Mouse (Mus musculus) kidney, embryonic 14.5 days (tissue): Measurements from ENCODE around the gene Ablim1. TPM values are rescaled to one million over a fixed set of nuclear protein-coding genes. Genes with fewer than 3 reads are reported as not detected.

Experiments
- ATAC-seq: fragments of 200-750 bp; cut with Nextera tagmentation; 2 replicates; pipeline ENCODE4 v1.8.0; 2017; ENCODE audit warnings: moderate number of reproducible peaks, mild to moderate bottlenecking, moderate TSS enrichment, moderate library complexity; ENCODE audit not compliant: low FRiP score, low TSS enrichment
- H3K27ac ChIP-seq: fragments of 300-500 bp; sonication (generic); 2 replicates; pipeline ENCODE4 v1.5.1; 2014; ENCODE audit warnings: low read depth, mild to moderate bottlenecking, low read length, moderate library complexity, mixed read lengths
- H3K27me3 ChIP-seq: fragments of 300-500 bp; sonication (generic); 2 replicates; pipeline ENCODE4 v1.6.1; 2014; ENCODE audit warnings: mild to moderate bottlenecking, low read length; ENCODE audit not compliant: control insufficient read depth, insufficient read depth
- H3K36me3 ChIP-seq: fragments of 300-500 bp; sonication (generic); 2 replicates; pipeline ENCODE4 v1.6.1; 2014; ENCODE audit warnings: low read length, mixed read lengths; ENCODE audit not compliant: control insufficient read depth, insufficient read depth
- H3K4me1 ChIP-seq: fragments of 300-500 bp; sonication (generic); 2 replicates; pipeline ENCODE4 v1.6.1; 2014; ENCODE audit warnings: low read length, mixed read lengths; ENCODE audit not compliant: control insufficient read depth, insufficient read depth
- H3K4me2 ChIP-seq: fragments of 300-500 bp; sonication (generic); replicated peaks from 2 replicates; pipeline ENCODE4 v1.6.1; 2014; ENCODE audit warnings: low read depth, mild to moderate bottlenecking, low read length
- H3K4me3 ChIP-seq: fragments of 300-500 bp; sonication (generic); 2 replicates; pipeline ENCODE4 v1.5.1; 2014; ENCODE audit warnings: mild to moderate bottlenecking, low read length
- H3K9ac ChIP-seq: fragments of 300-500 bp; sonication (generic); 2 replicates; pipeline ENCODE4 v1.6.1; 2014; ENCODE audit warnings: low read depth, mild to moderate bottlenecking, low read length, moderate library complexity
- H3K9me3 ChIP-seq: fragments of 300-500 bp; sonication (generic); 2 replicates; pipeline ENCODE4 v1.6.1; 2016; ENCODE audit warnings: low read length; ENCODE audit not compliant: control insufficient read depth
- WGBS: fragments of 180-500 bp; shearing (Covaris S2); extraction: QIAGEN DNeasy Blood & Tissue Kit; methylation state at CpG from one replicate; pipeline ENCODE4 v1.1.7; 2014; 5-methylcytosine and 5-hydroxymethylcytosine counted together
- polyA plus RNA-seq: library from polyadenylated mRNA; unstranded; fragments of >200 nt; fragmentation: Nextera tagmentation; extraction: Ambion mirVana; gene quantifications from 2 replicates; pipeline ENCODE4 v1.2.1, GENCODE M21; 2014

Gene Ablim1
- polyA plus RNA-seq, 1 experiment from 2014 or later: 36.0 TPM

GRCm38 (mm10) chr19:57092958-57093697, 221.6 kb downstream of the Ablim1 start:
- H3K27ac ChIP-seq: no peak overlapping the region
- H3K4me1 ChIP-seq: no peaks in the 10 kb centered on the region; the same call in 1 of the 2 replicates
- 89% methylated on average over 5 of the region's 5 CpGs for WGBS
- no peaks in the 10 kb centered on the region for H3K9me3 ChIP-seq
- no peak for ATAC-seq
- H3K4me2 ChIP-seq: no peak overlapping the region
- H3K36me3 ChIP-seq: no peaks in the 10 kb centered on the region
- no peak overlapping the region for H3K4me3 ChIP-seq
- no peak overlapping the region for H3K9ac ChIP-seq
- H3K27me3 ChIP-seq: no peaks in the 10 kb centered on the region

GRCm38 (mm10) chr19:57091278-57091677, 223.4 kb downstream of the Ablim1 start:
- Histone ChIP-seq H3K27ac (no peak overlapping the region), H3K4me1 (no peaks in the 10 kb centered on the region), H3K9ac (no peak overlapping the region), H3K9me3 (no peaks in the 10 kb centered on the region), H3K4me3 (no peak overlapping the region), H3K36me3 (no peaks in the 10 kb centered on the region), H3K4me2 (no peak overlapping the region), H3K27me3 (no peaks in the 10 kb centered on the region)
- ATAC-seq: no peak
- 84% methylated on average over 7 of the region's 7 CpGs for WGBS

GRCm38 (mm10) chr19:57088804-57089369, 225.8 kb downstream of the Ablim1 start:
- no peak for ATAC-seq
- 57% methylated on average over 2 of the region's 2 CpGs for WGBS
- Histone ChIP-seq H3K27me3 (no peaks in the 10 kb centered on the region), H3K9ac (no peak overlapping the region), H3K36me3 (no peaks in the 10 kb centered on the region), H3K9me3 (no peaks in the 10 kb centered on the region), H3K4me1 (no peaks in the 10 kb centered on the region), H3K4me3 (no peak overlapping the region), H3K4me2 (no peak overlapping the region), H3K27ac (no peak overlapping the region)

- no peak overlapping the region for H3K9ac ChIP-seq
- no peaks in the 10 kb centered on the region for H3K36me3 ChIP-seq
- no peak for ATAC-seq
- H3K4me2 ChIP-seq: no peak overlapping the region
- WGBS: 89% methylated on average over 5 of the region's 5 CpGs
- H3K4me1 ChIP-seq: peaks cover 4% of the 10 kb centered on the region; the same call in 1 of the 2 replicates
- no peak overlapping the region for H3K4me3 ChIP-seq
- H3K9me3 ChIP-seq: no peaks in the 10 kb centered on the region
- no peak overlapping the region for H3K27ac ChIP-seq
- H3K27me3 ChIP-seq: no peaks in the 10 kb centered on the region
These were observed 230.1 kb downstream of the Ablim1 start for GRCm38 (mm10) chr19:57084520-57085166.

- 98% methylated on average over 2 of the region's 2 CpGs for WGBS
- Histone ChIP-seq H3K27me3 (no peaks in the 10 kb centered on the region), H3K9ac (no peak overlapping the region), H3K27ac (no peak overlapping the region), H3K4me3 (no peak overlapping the region), H3K36me3 (no peaks in the 10 kb centered on the region), H3K9me3 (no peaks in the 10 kb centered on the region), H3K4me2 (no peak overlapping the region), H3K4me1 (peaks cover 4% of the 10 kb centered on the region; the same call in 1 of the 2 replicates)
- no peak for ATAC-seq
These were observed 230.8 kb downstream of the Ablim1 start for GRCm38 (mm10) chr19:57083887-57084286.

- Histone ChIP-seq H3K27ac (no peak overlapping the region), H3K4me2 (no peak overlapping the region), H3K27me3 (no peaks in the 10 kb centered on the region), H3K9ac (no peak overlapping the region), H3K9me3 (no peaks in the 10 kb centered on the region), H3K4me1 (peaks cover 9% of the 10 kb centered on the region), H3K4me3 (no peak overlapping the region), H3K36me3 (no peaks in the 10 kb centered on the region)
- no peak for ATAC-seq
- 54% methylated on average over 10 of the region's 10 CpGs for WGBS
These were observed 231.6 kb downstream of the Ablim1 start for GRCm38 (mm10) chr19:57083183-57083555.

- H3K36me3 ChIP-seq: no peaks in the 10 kb centered on the region
- WGBS: 42% methylated on average over 17 of the region's 17 CpGs
- no peak for ATAC-seq
- H3K9me3 ChIP-seq: no peaks in the 10 kb centered on the region
- H3K4me1 ChIP-seq: peaks cover 9% of the 10 kb centered on the region
- no peak overlapping the region for H3K4me3 ChIP-seq
- H3K4me2 ChIP-seq: no peak overlapping the region
- H3K27ac ChIP-seq: no peak overlapping the region
- H3K9ac ChIP-seq: no peak overlapping the region
- no peaks in the 10 kb centered on the region for H3K27me3 ChIP-seq
These were observed 232.1 kb downstream of the Ablim1 start for GRCm38 (mm10) chr19:57082454-57083182.

GRCm38 (mm10) chr19:57081536-57081935, 233.2 kb downstream of the Ablim1 start:
- Histone ChIP-seq H3K9ac (no peak overlapping the region), H3K9me3 (no peaks in the 10 kb centered on the region), H3K4me3 (no peak overlapping the region), H3K4me2 (no peak overlapping the region), H3K4me1 (peaks cover 9% of the 10 kb centered on the region), H3K27me3 (no peaks in the 10 kb centered on the region), H3K27ac (no peak overlapping the region), H3K36me3 (no peaks in the 10 kb centered on the region)
- WGBS: 63% methylated on average over 4 of the region's 4 CpGs
- ATAC-seq: no peak
